In the genomic region with DNA sequence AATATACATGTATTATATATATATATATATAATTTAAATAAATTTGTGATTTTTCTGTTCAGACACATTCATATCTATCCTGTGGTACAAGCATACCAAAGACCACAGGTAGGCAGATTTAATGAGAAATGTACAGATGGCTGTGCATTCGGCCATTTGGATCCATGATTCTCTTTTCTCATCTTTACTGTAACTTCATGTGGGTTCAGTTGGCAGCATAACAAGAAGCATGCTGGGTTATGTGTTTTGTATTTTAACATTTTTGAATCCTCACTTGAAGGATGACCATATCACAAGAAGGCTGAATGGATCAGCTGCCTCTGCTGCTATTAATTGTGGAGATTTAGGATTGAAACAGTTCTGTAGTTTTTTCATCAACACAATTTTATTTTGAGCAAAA, we compare ENCODE assay signal across 21 mouse cellular contexts.
"Had no signal": no experiment of that assay in that cellular context is flagged by ENCODE, and none has a peak within 500 bp of the region (broad histone marks: within the 10 kb centered on the region; RNA-seq: fewer than 3 reads in every experiment).

No protein-coding gene starts in this region.

- H3K4me2 ChIP-seq: limb, embryonic 12.5 days; limb, embryonic 15.5 days; liver, embryonic 11.5 days; lung, embryonic 15.5 days; midbrain, embryonic 12.5 days; midbrain, embryonic 15.5 days; neural tube, embryonic 13.5 days; stomach, embryonic 15.5 days had no signal

- H3K27me3 ChIP-seq: limb, embryonic 12.5 days; limb, embryonic 15.5 days; lung, embryonic 15.5 days; midbrain, embryonic 12.5 days; midbrain, embryonic 15.5 days; neural tube, embryonic 13.5 days; stomach, embryonic 15.5 days had no signal

- H3K36me3 ChIP-seq: limb, embryonic 12.5 days; limb, embryonic 15.5 days; lung, embryonic 15.5 days; midbrain, embryonic 12.5 days; midbrain, embryonic 15.5 days; neural tube, embryonic 13.5 days; stomach, embryonic 15.5 days had no signal

- H3K27ac ChIP-seq: kidney, postnatal 0 days; layer of hippocampus, adult 2 months; limb, embryonic 12.5 days; limb, embryonic 15.5 days; liver, embryonic 14.5 days; lung, embryonic 15.5 days; midbrain, embryonic 12.5 days; midbrain, embryonic 15.5 days; neural tube, embryonic 13.5 days; stomach, embryonic 15.5 days had no signal

- DNase-seq: kidney, postnatal 25 days; layer of hippocampus, adult 9-11 months; liver, postnatal 0 days; lung, postnatal 14 days; lung, postnatal 4 days; retina, postnatal 1 day; right cerebral cortex, postnatal 25 days; spleen, adult 18-20 months; thymus, postnatal 25 days had no signal

- H3K9ac ChIP-seq: limb, embryonic 12.5 days; limb, embryonic 15.5 days; liver, embryonic 14.5 days; liver, postnatal 0 days; lung, embryonic 15.5 days; midbrain, embryonic 12.5 days; midbrain, embryonic 15.5 days; neural tube, embryonic 13.5 days; stomach, embryonic 15.5 days had no signal

- ATAC-seq: liver, postnatal 0 days; midbrain, embryonic 15.5 days had no signal

- H3K4me3 ChIP-seq: layer of hippocampus, adult 2 months; limb, embryonic 12.5 days; limb, embryonic 15.5 days; lung, embryonic 15.5 days; midbrain, embryonic 12.5 days; midbrain, embryonic 15.5 days; myocyte; neural tube, embryonic 13.5 days; stomach, embryonic 15.5 days had no signal

- H3K4me1 ChIP-seq: limb, embryonic 12.5 days; limb, embryonic 15.5 days; lung, embryonic 15.5 days; midbrain, embryonic 15.5 days; stomach, embryonic 15.5 days had no signal

- H3K9me3 ChIP-seq: limb, embryonic 12.5 days; limb, embryonic 15.5 days; lung, embryonic 15.5 days; midbrain, embryonic 12.5 days; midbrain, embryonic 15.5 days; neural tube, embryonic 13.5 days; stomach, embryonic 15.5 days had no signal
